Mouse (Mus musculus) mouse embryonic stem cell (cell line): ENCODE measurements at regions not wholly inside any gene's neighbourhood (a gene's known extent, or its start where the extent isn't known, plus 50 kb on each side); places are given as distances from the start of the nearest gene placed in this dataset.

Experiments
- in situ Hi-C, 2 experiments: fragments of 300-500 bp; cut with MboI; formaldehyde crosslinking; loops; 1 replicate in 1 of 2; 3 replicates in 1 of 2; pipeline ENCODE4 v1.14.3; 2019 to 2020; ENCODE audit warnings: low sequenced_read_pairs in 2 of 2, low pct_unique_long_range_greater_than_20kb in 1 of 2, mixed read lengths in 1 of 2; ENCODE audit not compliant: unreplicated experiment in 1 of 2

DNA sequence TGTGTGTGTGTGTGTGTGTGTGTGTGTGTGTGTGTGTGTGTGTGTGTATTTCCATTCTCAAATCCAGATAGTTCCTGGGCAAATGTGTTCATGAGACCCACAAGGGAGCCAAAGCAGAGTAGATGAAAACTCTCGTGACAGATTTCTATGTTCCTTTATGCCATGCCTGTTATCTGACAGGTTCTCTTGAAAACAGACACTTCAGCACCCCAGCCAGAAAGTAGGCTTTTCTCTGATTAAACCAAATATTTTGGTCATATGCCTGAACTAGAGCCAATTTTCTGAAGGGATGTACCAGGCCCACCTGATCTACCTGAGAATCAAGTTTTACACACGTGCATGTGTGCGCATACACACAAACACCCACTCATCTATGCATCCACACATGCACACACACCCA is 95.5 kb downstream of the Psat1 start:
- in situ Hi-C loops, result no loop called here

DNA sequence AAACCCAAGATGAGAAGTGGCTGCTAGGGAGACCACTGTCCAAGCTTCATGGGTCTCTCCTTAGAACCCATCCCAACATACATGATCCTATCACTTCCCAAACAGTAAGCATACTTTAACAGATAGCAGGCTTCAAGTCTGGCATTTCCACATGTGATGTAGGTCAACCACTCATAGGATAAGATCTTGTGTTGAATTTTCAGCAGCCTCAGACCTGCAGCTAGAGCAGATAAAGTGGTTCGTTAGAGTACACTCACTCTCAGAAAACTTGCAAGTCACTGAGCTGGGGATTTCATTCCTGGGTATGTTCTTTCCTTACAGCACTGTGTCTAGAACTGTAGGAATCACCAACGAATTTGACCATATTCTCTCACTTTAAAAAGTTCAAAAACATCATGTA is 96.4 kb downstream of the Psat1 start:
- in situ Hi-C loops, result no loop called here

DNA sequence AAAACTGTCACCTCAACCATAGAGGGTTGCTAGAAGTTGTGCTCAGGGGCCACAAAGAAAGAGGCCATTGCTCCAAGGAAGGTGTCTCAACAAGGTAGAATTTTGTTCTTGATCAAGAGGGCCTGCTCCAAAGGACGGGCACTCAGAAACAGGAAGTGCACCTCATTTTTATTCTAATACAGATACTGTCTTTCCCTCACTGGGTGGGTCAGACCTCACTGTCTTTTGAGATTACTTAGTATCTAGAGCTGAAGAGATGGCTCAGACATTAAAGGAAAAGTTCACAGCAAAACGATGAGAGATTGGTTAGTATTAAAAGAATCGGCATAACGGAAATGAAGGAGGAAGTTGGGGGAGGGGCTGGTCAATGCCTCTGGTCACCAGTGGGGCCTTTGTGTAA is 97.9 kb downstream of the Psat1 start:
- in situ Hi-C loops, result no loop called here

DNA sequence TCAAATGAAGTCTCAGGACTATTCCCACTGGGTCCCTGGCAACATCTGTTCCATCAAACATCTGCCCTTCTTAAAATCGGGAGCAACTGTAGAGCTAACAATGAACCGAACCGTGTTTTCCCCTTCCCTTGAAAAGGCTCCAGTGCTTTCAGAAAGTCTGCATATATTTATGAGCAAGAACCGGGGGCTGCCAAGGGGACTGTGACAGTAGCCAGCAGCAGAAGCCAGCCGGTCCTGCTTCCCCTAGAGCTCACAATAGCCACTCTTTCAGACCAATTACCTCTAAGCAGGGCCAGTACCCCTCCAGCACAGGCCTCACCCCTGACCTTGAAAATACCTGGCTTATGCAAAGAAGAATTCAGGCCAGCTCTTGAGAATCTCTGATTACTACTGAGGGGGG is 108.8 kb downstream of the Psat1 start:
- in situ Hi-C loops, result no loop called here

DNA sequence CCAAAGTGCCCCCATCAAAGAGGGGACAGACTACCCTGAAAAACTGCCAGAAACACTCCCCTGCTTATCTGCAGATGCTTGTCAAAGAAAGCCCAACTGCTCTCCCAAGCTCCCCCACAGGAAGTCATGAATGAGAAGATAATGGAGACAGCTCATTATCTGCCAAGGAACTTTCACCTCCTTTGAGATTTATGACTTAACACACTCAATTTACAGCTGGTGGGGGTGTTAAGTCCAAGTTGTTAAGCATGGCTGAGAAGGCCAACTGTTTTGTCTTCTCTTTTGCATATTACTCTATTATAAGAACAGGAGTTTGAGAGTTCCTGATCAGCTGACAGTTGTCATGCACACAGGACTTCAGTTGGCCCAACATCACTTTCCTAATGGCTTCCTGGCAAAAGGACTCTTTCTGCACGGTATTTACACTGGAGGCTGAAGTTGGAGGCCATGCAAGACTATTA is 109.4 kb downstream of the Psat1 start:
- in situ Hi-C loops, result no loop called here

DNA sequence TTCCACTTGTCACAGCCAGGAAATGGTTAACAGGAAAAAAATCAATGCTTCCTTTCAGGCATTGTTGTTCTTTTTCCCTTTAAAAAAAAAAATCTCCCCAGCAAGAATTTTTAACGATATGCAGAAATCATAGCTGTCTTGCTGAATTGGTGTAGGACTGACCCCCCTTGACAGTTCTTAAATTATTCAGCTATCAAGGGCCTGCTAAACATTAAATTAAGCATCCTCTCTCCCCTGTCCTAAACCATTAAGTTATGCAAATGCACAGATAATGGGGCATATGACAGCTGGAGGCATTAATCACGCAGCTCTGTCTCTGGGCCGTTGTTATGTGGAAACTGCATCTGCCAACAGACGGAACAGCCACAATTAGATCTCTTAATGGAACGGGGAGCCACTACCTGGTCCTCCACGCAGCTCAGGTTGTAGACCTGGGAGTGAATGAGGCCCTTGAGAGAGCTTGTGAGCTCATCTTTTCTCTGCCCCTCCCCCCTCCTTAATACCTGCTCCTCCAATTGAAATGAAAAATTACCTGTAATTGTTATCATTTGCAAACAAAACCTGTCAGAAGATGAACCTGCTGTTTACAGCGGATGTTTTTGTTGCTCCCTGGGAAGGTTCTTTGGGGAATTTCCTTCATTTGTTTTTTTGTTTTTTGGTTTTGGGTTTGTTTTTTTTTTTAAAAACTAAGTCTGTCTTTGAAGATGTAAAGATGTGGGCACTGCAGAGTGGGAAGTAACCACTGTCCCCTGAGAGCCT is 110.0 kb downstream of the Psat1 start:
- in situ Hi-C loops, result no loop called here

DNA sequence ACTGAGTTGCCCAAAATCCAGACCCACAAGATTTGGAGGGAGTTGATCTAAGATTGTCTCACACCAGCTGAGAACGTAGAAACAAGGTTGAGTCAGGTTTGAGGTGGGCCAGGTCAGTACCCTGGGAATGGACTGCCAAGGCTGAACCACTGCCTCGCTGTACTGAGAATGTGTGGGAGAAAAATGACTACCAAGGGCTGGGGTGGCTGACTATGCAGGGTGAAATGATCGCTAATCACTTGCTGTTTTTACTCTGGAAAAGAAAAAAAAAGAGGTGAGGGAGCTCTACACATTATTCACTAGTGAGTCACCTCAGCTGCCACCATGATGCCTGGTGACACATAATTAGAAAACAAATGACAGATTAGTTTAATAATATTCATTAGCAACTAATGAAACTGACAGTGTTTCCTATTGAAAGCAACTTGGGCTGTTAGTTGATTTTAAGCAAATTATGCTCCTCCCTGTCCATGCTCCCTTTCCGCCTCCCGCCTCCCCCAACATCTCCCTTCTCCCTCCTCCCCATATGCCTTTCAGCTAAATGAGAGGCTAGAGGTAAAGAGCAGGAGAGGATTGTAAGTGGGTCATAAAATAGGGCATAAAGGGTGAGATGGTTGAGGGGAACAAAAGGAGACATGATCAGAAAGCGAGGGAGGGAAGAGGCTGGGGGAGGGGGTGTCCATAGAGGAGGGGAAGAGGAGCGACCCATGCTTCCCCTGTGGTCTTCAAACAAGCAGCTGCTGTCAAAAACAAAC is 110.8 kb downstream of the Psat1 start:
- in situ Hi-C loops, result no loop called here

DNA sequence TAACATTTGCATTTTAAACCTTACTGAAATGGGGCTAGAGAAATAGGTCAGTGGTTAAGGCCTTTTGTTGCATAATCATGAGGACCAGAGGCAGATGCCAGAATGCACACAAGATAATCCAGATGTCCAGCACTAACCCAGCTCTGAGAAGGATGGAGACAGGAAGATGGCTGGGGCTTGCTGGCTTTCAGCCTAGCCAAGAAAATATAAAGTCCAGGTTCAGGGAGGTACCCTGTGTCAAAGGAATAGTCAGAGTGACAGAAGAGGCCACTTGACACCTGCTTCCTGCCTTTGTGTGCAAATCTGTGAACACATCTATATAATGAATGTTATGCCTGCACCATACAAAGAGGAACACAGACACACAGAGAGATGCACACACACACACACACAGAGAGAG is 116.8 kb downstream of the Psat1 start:
- in situ Hi-C loops, result no loop called here

DNA sequence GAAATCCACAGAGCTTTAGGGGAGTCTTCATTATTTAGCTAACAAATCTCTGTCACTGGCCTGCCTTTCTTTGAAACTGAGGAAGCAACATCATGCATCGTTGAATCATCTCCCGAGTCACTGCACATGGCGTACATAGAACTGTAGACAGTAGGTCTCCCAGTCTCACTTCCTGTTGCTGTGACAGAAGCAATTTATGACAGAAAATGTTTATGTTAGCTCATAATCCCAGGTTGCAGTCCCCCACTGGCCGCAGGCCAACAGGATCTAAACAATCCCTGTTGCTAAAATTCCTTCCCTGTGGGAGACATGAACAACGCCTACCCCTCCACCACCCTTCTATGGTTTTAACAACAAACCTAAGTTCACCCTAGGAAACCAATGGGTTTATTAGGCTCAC is 118.0 kb downstream of the Psat1 start:
- in situ Hi-C loops, result no loop called here

DNA sequence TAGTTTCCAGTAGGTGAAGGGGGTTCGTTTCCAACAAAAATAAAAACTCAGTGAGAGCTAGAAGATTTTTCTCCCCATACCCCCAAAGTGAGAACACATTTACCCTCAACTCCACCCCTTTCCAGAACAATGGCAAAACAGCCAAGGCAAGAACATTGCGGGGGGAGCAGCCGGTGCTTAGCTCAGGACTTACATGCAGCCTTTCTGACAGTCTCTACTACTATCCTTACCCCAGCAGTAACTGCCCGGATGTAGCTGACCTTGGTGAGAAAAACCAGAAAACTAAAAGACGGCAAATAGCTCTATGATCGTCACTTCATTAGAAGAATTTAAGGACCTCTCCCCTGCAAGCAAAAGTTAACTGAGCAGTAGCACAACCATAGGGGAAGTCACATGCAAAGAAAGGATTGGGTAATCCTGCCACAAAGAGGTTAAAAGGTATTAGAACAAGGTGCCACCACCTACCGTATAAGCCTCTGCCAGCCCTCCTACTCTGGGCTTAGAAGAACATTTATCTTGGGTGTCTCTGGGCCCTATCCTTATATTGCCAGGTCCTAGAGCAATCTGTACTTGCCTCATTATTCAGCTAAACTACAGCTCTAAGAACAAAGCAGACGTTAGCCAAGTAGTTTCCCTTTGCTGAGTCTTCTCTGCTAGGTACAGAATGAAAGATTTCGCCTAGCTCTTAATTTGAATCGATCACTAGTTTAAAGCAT is 119.0 kb downstream of the Psat1 start:
- in situ Hi-C loops, result no loop called here

DNA sequence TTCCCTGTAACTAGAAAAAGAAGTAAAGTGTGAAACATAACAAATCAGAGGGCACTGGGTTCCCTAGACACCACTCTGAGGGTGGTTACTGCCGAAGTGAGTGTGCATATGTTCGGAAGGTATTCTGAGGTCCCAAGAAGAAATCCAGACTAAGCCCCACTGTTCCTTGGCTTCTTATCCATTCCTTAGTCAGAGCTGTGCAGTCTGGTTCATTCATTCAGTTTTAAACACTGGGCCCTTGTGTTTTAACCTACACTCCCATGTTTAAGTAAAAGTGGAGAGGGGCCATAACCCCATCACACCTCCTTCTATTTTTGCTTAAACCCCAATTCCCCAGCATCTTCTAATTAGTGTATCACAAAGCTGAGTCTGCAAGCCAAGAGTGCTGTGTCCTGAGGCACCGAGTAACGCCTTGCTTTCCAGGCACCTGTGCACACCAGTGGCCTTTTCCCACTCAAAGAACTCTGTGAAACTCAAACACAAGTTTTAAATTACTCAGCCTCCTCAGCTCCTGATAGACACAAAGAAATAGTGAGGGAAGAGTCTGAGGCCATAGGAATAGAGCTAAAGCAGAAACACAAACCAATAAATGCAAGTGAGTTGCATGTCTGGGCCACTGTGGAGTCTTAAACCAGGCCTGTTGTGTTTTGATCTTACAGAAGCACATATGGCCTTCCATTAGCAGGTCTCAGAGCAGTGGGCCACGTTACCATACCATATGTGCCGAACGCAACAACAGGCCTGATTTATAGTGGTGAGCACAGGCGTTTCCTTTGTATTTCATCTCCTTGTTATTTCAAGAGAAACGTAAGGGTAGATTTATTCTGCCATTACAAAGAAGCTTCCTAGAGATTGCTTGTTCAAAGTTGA is 119.8 kb downstream of the Psat1 start:
- in situ Hi-C loops, result no loop called here

DNA sequence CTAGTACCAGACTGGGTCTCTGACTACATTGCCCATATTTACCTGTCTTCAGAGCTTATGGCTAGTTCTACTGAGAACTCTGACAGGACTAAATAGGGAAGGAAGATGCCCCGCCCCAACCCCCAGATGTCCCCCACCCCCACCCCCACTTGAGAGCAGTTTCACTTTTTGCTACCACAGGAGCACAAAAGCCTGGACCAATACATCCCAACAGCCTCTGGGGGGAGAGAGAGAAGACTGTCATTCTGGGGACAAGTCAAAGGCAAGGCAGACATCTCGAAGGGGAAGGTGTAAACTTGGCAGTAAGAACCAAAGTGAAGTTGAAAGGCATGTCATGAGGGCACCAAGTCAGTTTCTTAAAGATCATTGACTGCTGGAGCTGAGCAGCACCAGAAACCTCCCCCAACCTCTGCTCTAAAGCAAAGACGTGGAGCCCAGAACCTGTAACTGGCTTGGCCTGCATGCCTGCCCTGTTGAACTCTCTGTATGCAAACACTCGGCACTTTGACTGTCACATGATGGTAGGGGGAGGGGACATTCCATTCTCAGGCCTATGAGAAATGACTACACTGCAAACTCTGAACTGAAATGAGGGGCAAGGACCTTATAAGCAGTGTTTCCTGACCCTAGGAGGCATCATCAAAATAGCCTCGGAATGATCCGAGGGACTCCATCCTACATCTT is 123.3 kb downstream of the Psat1 start:
- in situ Hi-C loops, result no loop called here

DNA sequence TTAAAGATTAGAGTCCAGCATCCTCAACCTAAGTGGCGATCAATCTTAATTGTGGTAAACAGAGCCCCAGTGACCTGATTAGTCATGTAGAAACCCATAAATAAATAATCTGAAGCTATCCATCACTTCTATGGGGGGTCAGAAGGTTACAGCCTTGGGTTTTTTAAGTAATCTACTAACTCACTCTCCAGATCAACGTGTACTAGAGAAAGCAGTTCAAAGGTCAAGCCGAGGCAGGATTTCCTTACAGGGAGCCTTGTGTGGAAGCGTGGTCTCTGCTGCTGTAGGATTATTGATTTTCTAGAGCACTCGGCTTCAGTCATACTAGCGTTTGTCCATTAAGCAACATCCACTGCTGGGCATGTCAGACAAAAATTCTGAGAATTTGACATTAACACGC is 127.1 kb downstream of the Psat1 start:
- in situ Hi-C loops, result no loop called here

DNA sequence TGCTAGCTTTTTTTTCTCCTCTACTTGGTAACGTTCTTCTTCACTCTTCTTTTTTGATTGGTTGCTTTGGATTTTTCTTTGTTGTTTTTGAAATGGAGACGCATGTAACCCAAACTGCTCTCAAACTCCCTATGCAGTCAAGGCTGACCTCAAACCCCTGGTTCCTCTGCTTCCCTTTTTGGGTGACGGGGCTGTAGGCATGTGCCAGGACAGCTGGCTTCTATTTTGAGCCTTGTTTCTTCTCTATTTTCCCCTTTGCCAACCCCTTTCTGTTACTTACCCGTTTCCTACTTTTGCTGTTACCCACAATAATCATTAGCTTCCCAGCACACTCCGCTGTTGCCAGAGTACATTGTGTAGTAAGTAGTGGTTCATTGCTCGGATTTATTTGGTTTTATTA is 132.0 kb downstream of the Psat1 start:
- in situ Hi-C loops, result no loop called here

DNA sequence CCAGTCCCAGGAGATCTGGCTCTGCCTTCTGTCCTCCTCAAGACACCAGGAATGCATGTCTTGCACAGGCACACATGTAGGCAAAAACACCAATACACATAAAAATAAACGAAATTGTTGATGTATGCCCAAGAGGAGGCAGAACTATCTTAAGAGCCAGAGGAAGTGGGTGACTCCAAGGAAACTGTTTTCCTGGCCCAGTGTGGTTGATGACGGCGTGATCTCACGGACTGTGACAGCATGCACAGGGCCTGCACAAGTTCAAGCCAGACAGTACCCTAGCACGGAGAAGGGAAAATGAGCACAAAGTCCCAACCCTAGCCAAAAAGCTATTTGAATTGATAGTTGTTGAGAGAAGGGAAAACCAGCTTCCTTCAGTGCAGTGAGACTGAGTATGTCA is 138.1 kb downstream of the Psat1 start:
- in situ Hi-C loops, result no loop called here

DNA sequence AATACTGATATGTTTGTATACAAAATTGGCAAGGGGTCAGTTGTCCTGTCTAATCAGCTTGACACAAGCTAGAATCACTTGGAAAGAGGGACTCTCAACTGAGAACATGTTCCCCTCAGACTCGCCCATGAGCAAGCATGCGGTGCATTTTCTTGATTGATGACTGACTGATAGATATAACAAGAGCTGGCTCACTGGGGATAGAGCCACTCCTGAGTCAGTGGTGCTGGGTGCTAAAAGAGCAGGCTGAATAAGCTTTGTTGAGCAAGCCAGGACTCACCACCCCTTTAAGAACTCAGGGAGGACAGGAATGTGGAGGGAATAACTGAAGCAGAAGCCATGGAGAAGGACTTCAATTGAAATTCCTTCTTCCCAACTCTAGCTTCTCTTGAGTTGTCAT is 139.5 kb downstream of the Psat1 start:
- in situ Hi-C loops, result no loop called here

DNA sequence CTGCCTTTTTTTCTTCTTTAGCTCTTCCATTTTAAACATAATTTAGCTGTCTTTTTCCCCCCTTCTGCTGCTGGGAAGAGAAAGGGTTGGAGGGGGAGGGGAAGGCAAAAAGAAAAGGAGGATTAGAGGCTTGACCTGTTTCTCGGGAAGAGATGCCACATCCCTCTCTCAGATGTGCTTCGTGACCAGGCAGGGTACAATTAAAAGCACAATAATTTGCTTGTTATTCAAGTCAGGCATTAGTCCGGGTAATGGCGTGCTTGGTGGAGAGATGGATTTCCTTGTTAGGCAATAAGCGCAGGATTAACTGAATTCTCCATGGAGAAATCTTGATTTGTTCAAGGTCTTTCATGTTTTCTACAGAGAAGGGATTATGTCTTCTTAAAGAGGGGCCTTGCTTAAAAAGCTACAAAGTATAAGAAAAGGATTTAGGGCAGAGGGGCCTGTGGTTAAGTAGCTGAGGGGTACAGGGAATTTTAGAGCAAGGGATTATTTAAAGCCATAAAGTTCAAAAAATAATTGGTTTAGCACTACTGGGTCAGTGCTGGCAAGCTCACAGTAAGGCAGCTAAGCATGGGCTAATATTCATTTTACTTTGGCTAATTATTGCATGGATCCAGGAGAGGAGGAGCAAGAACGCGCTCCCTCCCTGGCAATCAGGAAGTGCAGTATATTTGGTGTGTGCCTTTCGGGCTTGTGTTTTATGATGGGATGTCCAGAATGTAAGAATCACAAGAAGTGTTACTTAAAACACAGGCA is 143.8 kb downstream of the Psat1 start:
- in situ Hi-C loops, result no loop called here
